Mouse (Mus musculus): ENCODE results near the gene Kcnj3.
"Not testable (repeated sequence)": the region's sequence is repeated elsewhere in the genome, so short reads cannot be mapped to it uniquely, and the experiment has no call there.

The Kcnj3 gene

DNA sequence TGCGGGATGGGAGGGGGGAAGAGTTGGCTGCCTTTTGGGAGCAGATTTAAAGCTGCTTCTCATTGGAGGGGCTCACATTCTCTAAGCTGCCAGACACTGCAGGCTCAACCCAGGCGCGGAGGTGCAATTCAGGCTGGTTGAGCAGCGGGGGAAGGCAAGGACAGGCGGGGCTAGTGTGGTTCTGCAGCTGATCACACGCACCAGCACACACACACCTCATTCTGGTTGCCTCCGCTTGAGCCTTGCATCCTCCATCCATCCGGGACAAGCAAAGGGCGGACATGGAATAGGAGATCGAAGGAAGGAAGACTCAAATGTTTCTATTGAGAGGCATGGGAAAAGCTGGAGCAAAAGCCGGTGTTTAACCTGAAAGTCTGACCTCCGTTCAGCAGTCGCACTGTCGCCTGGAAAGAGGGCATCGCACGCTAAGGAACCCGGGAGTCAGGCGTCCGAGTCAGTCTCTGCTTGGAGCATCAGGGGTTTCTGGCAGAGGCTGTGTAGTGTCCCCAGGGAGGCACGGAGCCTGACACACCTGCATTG lies at the start of gene Kcnj3:
Gene Kcnj3 (plus strand): TSS at position 250 of the 540 bp plus-strand sequence.
- peak in 1 of 2 experiments; percentile 3 for DNase-seq

DNA sequence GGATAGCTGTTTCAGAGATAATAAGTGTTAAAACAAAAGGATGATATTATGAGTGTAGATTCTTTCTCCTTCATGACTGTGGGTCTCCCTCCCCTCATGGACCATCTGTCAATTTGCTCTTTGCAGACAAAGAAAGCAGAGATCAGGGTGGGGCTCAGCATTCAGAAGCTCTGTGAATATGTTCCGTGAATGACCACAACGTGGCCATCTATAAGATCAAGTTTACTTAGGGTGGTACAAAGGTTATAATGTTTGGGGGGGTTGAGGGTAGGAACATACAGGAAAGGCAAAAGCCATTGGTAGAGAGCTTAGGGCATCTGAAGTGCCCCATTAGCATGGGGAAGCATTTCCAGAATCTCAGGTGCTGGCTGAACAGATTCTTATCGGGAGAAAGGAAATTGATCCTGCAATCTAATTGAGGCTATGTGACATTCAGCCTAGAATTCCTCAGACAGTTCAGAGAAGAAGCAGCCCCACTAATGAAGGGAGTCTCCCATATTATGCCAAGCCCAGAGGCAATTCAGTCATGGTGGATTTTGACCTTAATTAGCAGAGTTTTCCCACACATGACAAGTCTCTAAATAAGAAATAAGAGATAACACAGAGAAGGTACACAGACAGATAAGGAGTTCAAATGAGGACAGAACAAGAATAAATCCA lies 45.3 kb upstream of the Kcnj3 start:
- DNase-seq, result no peak

GRCm38 (mm10) chr2:55405307-55405706 lies 30.5 kb upstream of the Kcnj3 start:
- DNase-seq, result no peak

DNA sequence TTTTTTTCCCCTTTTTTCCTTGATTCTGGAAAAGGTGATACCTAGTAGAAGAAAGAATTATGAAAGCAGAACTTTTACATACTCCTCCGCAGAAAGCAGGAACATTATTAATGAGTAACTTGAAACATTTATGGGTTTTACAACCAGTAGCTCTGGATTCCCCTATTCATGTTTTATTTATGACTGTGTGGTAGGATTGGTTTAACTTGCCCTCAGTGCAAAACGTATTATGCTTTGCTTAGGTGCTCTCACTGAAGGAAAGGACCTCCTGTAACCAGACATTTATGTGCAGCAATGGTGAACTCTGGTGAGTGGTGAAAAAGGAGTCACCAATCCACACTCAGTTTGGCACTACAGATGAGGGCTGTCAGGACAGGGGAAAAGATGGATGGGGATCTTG lies 8.1 kb upstream of the Kcnj3 start:
- DNase-seq, result no peak

- DNase-seq, result no peak
These were observed 3.7 kb upstream of the Kcnj3 start for GRCm38 (mm10) chr2:55432104-55432503.

DNA sequence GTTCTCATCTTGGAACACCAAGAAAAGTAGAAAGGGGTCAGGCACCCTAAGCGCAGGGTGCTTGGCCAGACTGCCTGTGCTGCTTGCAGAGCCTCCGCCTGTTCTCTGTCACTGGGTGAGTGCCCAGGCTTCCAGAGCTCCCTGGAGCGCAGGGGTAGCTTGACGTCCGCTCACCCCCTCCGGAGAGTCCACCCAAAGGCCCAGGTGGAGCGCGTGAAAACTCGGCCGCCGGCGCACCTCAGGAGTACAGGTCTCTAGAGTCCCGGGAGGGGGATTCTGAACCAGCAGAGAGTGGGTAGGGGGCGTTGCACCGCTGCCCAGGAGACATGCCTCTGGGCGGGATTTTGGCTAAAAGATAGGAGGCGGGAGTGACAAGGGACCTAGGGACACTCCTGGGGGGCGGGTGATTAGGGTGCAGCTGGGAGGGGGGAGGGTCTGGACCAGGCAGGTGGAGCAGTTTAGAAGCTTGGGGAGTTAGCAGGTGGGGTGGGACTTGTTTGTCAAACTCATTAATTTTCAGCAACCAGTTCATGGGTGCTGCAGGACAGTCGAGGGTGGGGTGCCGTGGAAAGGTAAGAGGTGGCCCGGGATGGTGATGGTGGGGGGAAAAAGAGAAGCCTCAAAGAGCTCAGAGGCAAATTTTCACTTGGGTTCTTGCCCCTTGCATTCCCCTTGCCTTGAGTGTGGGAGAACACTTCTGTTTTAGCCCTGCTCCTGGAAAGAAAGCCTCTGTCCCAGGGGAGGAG lies 664 bp downstream of the Kcnj3 start:
- peak in 1 of 2 experiments; percentile 3 for DNase-seq

GRCm38 (mm10) chr2:55437007-55437949 lies 1.5 kb downstream of the Kcnj3 start:
- peak in 1 of 2 experiments; percentile 1 for DNase-seq

DNA sequence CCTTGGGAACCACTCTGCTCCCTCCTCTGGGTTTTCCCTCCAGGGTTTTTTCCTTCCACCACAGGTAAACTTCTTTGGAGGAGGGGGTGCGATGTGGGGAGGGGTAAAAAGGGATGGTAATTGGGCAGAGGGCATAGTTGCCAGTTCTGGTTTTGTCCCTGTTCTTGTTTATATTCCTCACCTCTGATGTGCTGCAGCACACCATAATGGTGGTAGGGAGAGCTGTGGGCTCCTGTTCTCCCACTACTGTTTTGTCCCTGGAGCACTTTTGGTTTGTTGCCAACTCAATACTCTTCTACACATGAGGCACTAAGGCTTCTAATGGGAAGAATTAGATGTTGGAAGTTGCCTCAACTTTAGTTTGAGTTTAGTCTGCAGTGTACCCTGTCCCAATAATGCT lies 2.2 kb downstream of the Kcnj3 start:
- DNase-seq, result no peak

DNA sequence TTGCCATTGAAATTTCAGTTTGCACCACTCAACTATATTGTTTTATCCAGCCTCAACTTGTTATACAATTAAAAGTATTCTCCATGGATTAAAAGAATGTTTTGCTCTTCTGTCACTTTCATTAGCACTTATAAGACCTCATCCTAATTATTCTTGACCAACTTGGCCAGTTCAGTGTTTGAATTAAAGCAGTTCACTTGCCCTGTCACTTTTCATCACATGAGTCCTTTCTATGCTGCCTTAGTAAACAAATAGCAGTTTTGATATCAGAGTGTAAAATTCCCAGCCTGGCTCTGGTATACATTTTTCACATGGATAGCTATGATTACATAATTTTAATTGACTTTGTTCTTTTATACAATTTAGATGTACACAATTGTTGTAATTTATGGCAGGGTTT lies 3.4 kb downstream of the Kcnj3 start:
- DNase-seq, result no peak

DNA sequence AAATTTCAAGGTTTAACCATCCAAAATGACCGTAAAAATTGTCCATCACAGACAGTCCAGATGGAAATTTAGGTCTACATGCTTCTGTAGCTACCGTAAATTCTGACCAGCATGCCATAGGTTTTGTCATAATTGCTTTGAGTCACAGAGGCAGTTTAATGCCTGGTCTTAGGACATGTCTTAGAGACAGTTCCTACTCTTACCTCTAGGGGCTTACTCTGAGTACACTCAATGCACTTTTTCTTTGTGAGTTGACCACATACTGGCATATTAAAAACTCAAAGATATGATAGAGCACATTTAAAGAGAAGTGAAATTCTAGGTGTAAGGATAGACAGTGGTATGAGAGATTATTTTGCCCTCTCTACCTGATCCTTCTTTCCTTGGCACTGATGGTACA lies 6.2 kb downstream of the Kcnj3 start:
- DNase-seq, result no peak

DNA sequence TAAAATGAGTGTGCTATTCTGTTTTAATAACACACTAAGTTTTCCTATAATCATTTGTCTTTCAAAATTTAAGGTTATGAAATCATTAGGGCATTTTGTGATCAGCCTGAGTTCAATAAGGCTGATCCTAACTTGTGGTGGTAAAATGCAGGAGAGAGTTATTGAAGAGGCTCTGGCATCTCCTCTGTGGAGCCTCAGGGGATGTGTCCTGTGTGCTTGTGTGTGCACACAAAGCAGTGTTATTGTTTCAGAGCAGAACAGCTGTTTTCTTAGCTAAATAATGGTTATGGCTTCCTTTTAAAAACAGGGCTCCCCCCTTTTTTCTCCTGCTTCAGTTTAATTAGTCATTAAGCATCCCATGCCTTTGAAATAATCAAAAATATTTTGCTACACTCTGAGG lies 11.5 kb downstream of the Kcnj3 start:
- DNase-seq, result no peak

GRCm38 (mm10) chr2:55450774-55451173 lies 15.0 kb downstream of the Kcnj3 start:
- no peak for DNase-seq

DNA sequence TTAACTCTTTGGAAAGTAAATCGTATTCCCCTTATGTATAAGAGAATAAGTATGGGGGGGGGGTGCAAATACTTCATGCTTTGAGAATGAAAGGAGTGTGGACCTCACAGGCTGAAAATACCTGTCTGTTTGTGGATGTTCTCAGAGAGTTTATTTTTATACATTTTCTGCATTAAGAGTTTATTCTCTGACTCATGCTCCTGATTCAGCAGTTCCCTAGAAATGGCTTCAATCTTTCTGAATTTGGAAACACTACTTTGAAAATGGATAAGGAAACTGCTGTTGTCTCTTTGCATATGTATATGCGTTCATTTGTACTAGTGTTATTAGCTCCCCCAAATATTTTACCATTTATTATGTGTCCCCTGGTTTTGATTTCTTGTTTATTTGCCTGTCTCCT lies 23.4 kb downstream of the Kcnj3 start:
- no peak for DNase-seq

DNA sequence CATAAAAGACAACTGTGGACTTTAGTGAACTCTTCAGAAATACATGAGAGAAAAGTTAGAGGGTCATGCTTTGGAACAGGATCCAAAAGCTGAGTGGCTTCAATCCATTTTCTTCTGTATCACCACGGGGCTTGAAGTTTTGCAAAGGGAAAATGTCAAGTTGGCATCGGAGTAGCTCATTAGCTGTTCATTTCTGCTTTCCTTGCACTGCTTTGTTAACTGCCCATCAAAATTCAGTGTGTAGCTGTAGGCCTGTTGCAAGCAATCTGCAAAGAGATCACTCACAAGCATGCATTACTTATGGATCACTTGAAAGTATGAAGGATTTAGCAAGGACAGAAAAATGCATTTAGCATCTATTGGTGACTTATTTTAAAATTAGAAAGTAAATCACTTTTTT lies 33.4 kb downstream of the Kcnj3 start:
- DNase-seq, result no peak

DNA sequence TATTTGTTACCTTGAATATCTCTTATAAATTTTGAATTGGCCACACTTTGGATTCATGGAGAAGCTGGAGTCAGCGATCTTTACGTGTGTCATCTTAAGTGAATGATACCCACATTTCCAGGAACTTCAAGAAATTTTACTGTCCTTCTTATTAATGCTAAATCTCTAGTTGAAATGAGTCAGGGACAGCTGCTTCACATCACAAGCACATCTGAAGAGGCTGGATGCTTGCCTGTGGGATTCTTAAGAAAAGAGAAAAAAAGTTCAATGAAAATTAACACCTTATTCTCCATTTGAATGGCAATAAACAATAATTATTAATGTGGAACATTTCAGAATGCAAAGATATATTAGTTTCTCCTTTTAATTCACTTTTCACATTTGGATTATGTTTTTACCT lies 34.2 kb downstream of the Kcnj3 start:
- DNase-seq, result no peak

GRCm38 (mm10) chr2:55479511-55479910 lies 43.7 kb downstream of the Kcnj3 start:
- DNase-seq, result no peak

GRCm38 (mm10) chr2:55479933-55480601 lies 44.3 kb downstream of the Kcnj3 start:
- no peak for DNase-seq

DNA sequence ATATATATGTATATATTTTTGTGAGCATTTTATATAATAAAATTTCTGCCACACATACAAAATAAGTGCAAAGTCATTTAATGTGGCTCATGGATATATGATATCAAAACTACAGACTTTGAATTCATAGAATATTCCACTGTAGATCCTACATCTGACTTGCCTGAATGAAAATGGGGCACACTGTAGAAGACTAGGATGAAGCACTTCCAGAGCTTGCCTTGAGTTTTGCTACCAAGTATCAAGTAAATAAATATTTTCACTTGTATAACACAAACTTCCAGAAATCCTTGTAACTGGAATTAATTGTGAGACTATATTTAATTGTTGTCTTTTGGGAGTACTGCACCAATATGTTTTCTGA lies 44.8 kb downstream of the Kcnj3 start:
- DNase-seq, result no peak

DNA sequence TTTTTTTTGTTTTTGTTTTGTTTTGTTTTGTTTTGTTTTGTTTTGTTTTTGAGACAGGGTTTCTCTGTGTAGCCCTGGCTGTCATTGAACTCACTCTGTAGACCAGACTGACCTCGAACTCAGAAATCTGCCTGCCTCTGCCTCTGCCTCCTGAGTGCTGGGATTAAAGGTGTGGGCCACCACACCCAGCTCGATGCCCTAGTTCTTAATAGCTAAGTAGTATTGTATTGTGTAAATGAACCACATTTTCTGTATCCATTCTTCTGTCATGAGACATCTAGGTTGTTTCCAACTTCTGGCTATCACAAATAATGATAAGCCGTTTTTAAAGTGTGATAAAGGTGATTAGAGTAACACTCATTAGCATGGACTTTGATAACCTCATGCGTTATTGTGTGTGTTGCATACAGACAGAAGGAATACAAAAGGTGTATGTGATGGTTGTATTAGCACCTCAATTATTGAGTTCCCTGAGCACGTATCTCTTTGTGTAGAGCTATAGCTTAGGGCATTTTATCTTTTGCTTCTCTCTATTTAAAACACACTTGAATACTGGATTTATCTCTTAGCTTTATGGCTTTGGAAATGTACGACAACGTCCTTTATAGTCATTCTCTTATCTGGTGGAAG lies 49.8 kb downstream of the Kcnj3 start:
- DNase-seq, result not testable (repeated sequence)

GRCm38 (mm10) chr2:55503390-55504176 lies 67.8 kb downstream of the Kcnj3 start:
- DNase-seq, result peak in 1 of 2 experiments; percentile 2

DNA sequence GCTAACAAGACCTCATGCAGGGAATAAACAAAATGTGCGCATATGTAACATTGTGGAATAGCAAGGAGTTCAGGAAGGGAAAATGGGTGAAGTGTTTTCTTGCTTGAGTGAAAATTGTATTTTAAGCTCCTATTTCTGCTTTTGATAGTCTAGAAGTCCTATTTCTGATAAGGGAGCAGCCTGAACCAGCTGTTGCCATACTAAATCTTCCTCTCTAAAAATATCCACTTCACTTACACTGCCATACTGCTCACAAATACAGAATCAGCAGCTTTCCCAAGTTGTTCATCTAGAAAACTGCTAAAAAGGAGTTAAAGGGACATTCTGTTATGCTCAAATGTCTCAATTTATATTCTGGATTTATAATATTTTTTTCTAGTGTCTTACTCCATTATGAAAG lies 69.9 kb downstream of the Kcnj3 start:
- DNase-seq, result no peak

Measured in kidney, postnatal 36 days (tissue).